Mouse (Mus musculus) neutrophil, adult 5-6 weeks (primary cell): ENCODE data around the gene Lrrc36. TPM values are rescaled to one million over a fixed set of nuclear protein-coding genes. Genes with fewer than 3 reads are reported as not detected.

Experiments
- ATAC-seq: fragments of 151-379, 151-347 bp; 2 replicates; pipeline ENCODE4 v1.8.0; 2017; ENCODE audit warnings: mild to moderate bottlenecking, moderate TSS enrichment; ENCODE audit not compliant: insufficient number of reproducible peaks, poor library complexity, low FRiP score, severe bottlenecking; ENCODE audit errors: extremely low read depth
- total RNA-seq: library from RNA; stranded (forward); fragments of 200-1000 nt; gene quantifications from 2 replicates; pipeline ENCODE4 v1.2.3, GENCODE M21; 2017

Lrrc36 gene
- not detected in 2 replicates for total RNA-seq

DNA sequence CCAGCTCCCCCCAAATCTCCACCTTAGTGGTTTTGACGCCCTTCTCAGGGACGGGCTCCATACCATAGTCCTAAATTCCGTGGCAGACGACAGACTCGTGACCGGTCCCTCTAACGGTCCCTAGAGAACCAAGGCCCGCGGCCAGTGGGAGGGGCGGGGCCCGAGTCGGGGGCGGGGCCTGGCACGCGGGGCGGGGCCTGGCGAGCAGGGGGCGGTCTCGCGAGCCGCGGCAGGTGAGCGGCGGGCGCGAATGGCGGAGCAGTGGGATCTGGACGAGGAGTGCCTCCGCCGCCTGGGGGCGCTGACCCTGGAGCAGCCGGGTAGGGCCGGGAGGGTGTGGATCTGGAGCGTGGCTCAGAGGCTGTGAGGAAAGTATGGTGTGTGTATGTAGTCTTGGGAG lies at the start of gene Lrrc36, which contains the start of gene Kctd19:
Gene Lrrc36 (plus strand): TSS at position 181 of the 400 bp plus-strand sequence.
Gene Kctd19 (minus strand): TSS at position 112 of the 400 bp plus-strand sequence.
- no peak for ATAC-seq

GRCm38 (mm10) chr8:105367107-105367506 lies 46.3 kb upstream of the Lrrc36 start:
- ATAC-seq = no peak

GRCm38 (mm10) chr8:105372473-105372872 lies 40.9 kb upstream of the Lrrc36 start:
- no peak for ATAC-seq

DNA sequence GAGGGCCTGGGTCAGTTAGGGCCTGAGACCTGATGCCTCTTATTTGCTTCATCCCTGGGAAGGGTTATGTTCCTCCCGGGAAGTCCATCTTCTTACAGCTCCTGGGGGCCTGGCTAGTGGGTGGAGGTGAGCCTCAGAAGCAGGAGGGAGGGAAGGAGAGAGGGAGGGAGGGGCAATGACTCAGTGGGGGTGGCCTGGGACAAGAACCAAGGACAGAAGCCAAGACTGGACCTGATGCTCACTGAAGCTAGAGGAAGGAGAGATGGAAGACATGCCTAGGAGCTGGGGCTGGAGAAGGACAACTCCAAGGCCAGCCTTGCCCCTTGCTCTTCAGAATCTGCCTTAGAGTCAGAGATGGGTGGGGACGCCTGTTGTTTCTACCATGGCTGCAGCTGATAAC lies 40.3 kb upstream of the Lrrc36 start, which contains the start of gene Plekhg4:
Gene Plekhg4 (plus strand): TSS at position 243 of the 400 bp plus-strand sequence.
- ATAC-seq = no peak

DNA sequence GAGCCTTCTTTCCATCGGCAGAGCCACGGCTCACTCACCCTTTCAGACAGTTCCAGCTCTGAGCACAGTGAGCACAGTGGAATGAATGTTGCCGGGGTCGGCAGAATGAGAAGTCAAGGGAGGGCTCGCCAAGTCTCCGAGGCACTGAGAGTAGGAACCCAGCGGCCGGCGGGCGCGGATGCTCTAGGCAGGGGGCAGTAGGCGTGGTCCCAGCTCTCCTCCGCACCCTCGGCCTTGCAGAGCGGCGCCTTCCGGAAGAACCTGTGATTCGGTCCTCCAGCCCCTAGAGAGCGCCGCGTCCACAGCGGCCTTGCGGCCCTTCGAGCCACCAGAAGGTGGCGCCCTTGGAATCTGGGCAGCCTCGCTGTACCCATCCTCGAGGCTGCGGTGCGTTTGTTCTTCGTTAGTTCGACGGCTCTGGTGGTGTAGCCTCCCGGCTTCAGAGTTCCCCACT lies 38.8 kb upstream of the Lrrc36 start:
- ATAC-seq = no peak

- ATAC-seq = no peak
Measured at GRCm38 (mm10) chr8:105378673-105379072, 34.7 kb upstream of the Lrrc36 start.

DNA sequence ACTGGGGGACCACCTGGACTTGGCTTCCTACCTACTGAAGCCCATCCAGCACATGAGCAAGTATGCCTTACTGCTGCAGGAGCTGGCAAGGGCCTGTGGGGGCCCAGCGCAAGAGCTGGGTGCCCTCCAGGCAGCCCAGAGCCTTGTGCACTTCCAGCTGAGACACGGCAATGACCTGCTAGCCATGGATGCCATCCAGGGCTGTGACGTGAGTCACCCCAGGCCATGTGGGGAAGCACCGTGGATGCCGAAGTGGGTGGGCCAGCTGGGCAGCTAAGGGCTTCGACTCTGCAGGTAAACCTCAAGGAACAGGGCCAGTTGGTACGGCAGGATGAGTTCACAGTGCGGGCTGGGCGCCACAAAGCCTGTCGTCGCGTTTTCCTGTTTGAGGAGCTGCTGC lies 33.1 kb upstream of the Lrrc36 start:
- no peak for ATAC-seq

DNA sequence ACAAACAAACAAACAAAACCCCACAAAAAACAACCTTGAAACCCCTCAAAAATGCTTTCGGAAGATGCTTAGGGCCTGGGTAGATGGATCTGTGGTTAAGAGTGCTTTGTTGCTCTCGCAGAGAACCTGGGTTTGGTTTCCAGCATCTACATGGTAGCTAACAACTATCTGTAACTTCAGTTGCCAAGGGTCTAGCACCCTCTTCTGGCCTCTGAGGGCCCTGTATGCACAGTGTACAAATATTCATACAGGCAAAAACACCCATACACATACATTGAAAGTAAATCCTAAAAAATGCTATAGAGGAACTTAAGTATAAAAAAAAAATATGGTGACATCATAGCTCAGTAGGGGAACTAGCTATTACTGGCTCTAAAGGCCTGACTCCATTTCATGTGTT lies 29.3 kb upstream of the Lrrc36 start:
- ATAC-seq = no peak

- ATAC-seq = no peak
Measured at GRCm38 (mm10) chr8:105387151-105387550, 26.2 kb upstream of the Lrrc36 start.

GRCm38 (mm10) chr8:105389096-105389495 lies 24.3 kb upstream of the Lrrc36 start:
- no peak for ATAC-seq

- no peak for ATAC-seq
Measured at GRCm38 (mm10) chr8:105393089-105393787, 20.1 kb upstream of the Lrrc36 start.

- ATAC-seq = no peak
Measured at GRCm38 (mm10) chr8:105393915-105394314, 19.5 kb upstream of the Lrrc36 start.

DNA sequence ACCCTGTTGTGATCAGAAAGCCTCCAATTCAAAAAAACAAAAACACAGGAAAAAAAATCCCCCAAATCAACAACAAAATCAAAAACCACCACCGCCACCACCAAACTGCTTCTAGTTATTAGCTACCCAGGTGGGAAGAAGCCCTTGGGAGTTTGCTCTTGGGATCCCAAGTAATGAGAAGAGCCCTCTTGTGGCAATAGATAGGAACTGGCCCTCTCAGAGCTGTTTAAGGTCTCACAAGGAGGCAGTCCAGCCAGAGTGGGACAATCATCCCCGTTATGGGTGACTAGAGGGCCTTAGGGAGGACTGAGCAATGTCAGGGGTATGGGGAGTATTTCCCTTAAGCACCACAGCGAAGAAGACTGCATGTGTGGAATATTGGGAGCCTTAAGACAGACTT lies 15.6 kb upstream of the Lrrc36 start:
- no peak for ATAC-seq

- ATAC-seq = no peak
Measured at GRCm38 (mm10) chr8:105400016-105400415, 13.4 kb upstream of the Lrrc36 start.

DNA sequence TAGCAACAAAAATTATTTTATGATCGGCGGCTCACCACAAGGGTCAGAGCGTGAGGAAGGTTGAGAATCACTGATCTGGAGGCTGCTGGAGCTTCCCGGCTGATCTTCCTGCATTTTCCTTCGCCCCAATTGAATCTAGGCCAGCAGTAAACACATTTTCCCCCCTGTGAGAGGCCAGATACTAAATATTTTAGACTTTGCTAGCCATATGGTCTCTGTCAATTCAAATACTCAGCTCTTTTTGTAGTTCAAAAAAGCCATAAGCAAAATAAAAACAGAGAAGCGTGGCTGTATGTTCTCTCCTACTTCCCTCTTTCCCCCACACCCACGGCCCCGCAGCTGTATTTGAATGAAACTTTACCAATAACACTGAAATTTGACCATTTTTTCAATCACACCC lies 9.9 kb upstream of the Lrrc36 start:
- ATAC-seq = no peak

DNA sequence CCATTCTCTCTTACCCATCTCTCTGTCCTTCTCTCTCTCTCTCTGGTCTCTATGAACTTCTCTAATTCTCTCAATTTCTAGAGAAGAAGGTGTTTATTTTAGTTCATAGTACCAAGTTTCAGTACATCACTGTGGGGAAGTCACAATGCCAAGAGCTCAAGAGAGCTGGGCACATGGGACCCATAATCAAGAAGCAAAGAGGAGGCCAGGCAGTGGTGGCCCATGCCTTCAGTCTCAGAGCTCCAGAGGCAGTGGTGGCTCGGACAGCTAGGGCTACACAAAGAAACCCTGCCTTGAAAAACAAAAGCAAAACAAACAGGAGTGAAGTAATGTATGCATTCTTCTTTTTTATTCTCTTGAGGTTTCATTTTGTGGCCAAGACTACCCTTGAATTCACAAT lies 8.9 kb upstream of the Lrrc36 start:
- ATAC-seq = no peak

DNA sequence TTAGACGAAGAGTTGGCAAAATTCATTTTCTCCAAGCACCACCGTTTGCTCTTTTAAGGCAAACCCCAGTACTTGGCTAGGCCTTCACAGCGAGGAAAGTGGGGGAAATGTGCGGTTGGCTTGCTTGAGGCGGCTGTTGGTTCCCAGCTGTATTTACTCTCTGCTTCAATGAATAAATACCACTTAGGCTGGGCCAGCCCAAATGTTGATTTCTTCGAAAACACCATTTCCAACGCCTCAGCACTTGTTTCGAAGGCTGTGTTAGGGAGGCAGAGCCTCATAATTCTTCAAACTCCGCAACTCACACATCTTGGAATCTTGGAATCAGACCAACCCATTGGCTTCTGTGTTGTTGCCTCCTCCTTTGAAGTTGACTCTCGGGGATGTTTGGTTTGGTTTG lies 7.0 kb upstream of the Lrrc36 start:
- ATAC-seq = no peak

DNA sequence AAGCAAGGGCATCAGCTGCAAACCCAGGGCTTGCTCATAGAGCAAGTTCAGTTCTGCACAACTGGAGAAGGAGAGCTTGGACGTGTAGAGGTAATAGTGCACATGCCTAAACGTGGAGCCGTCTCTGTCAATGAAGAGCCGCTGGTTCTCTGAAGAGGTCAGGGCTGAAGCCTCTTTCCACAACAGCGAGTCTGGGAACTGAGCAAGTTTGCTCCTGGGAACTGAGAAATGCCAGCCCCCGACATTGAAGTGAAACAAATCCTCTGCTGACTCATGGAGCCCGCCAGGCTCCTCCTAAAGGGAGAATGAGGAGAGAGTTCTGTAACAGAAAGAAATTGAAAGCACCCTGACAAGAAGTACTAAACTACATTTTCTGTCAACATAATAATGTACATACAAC lies 5.0 kb upstream of the Lrrc36 start:
- no peak for ATAC-seq

GRCm38 (mm10) chr8:105409947-105410346 lies 3.4 kb upstream of the Lrrc36 start:
- no peak for ATAC-seq

- ATAC-seq = no peak
Measured at GRCm38 (mm10) chr8:105418992-105419391, 5.6 kb downstream of the Lrrc36 start.

GRCm38 (mm10) chr8:105419800-105420199 lies 6.4 kb downstream of the Lrrc36 start:
- no peak for ATAC-seq
